Mouse (Mus musculus) hindbrain, embryonic 15.5 days (tissue): ENCODE results near the gene Psmd8. TPM values are rescaled to one million over a fixed set of nuclear protein-coding genes. Genes with fewer than 3 reads are reported as not detected.
"Not testable (repeated sequence)": the region's sequence is repeated elsewhere in the genome, so short reads cannot be mapped to it uniquely, and the experiment has no call there.

ENCODE experiments used
- ATAC-seq: fragments of 200-750 bp; cut with Nextera tagmentation; 2 replicates; pipeline ENCODE4 v1.8.0; 2017; ENCODE audit warnings: low read depth, moderate number of reproducible peaks, moderate TSS enrichment; ENCODE audit not compliant: low FRiP score
- H3K27ac ChIP-seq: fragments of 300-500 bp; sonication (generic); replicated peaks from 2 replicates; pipeline ENCODE4 v1.5.1; 2015; ENCODE audit warnings: mild to moderate bottlenecking, inconsistent platforms
- H3K27me3 ChIP-seq: fragments of 300-500 bp; sonication (generic); 2 replicates; pipeline ENCODE4 v1.6.1; 2015; ENCODE audit warnings: control low read depth, inconsistent platforms
- H3K36me3 ChIP-seq: fragments of 300-500 bp; sonication (generic); 2 replicates; pipeline ENCODE4 v1.6.1; 2015; ENCODE audit warnings: control low read depth, inconsistent platforms
- H3K4me1 ChIP-seq: fragments of 300-500 bp; sonication (generic); replicated peaks from 2 replicates; pipeline ENCODE4 v1.6.1; 2015; ENCODE audit warnings: control low read depth, inconsistent platforms
- H3K4me2 ChIP-seq: fragments of 300-500 bp; sonication (generic); 2 replicates; pipeline ENCODE4 v1.6.1; 2015; ENCODE audit warnings: moderate library complexity, mild to moderate bottlenecking, inconsistent platforms
- H3K4me3 ChIP-seq: fragments of 300-500 bp; sonication (generic); 2 replicates; pipeline ENCODE4 v1.5.1; 2015; ENCODE audit warnings: mild to moderate bottlenecking, inconsistent platforms
- H3K9ac ChIP-seq: fragments of 300-500 bp; sonication (generic); 2 replicates; pipeline ENCODE4 v1.6.1; 2015; ENCODE audit warnings: inconsistent platforms
- H3K9me3 ChIP-seq: fragments of 300-500 bp; sonication (generic); 2 replicates; pipeline ENCODE4 v1.6.1; 2016; ENCODE audit warnings: control low read depth, inconsistent platforms
- WGBS: fragments of 180-500 bp; shearing (Covaris S2); methylation state at CpG from one replicate; pipeline ENCODE4 v1.1.7; 2015; 5-methylcytosine and 5-hydroxymethylcytosine counted together
- polyA plus RNA-seq: library from polyadenylated mRNA; unstranded; fragments of >200 nt; fragmentation: Nextera tagmentation; extraction: Ambion mirVana; gene quantifications from 2 replicates; pipeline ENCODE4 v1.2.1, GENCODE M21; 2015

Gene Psmd8
- polyA plus RNA-seq, 1 experiment from 2014 or later: 274 TPM

DNA sequence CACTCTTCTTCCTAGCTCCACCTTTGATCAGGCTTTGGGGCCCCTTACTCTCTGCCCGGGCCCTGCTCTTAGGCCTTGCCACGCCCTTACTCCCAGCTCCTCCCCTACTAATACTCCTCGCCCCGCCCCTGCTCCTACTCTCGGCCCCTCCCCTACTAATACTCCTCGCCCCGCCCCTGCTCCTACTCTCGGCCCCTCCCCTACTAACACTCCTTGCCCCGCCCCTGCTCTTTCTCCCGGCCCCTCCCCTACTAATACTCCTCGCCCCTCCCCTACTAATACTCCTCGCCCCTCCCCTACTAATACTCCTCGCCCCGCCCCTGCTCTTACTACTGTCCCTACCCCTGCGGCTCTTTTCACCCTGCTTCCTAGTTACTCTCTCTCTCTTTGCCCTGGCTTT lies 30.5 kb upstream of the Psmd8 start:
- peak overlapping the region; percentile 34 for H3K4me3 ChIP-seq
- not testable (repeated sequence) for H3K27ac ChIP-seq, H3K9me3 ChIP-seq, H3K27me3 ChIP-seq, H3K9ac ChIP-seq, H3K36me3 ChIP-seq, ATAC-seq
- peak overlapping the region; percentile 58 for H3K4me2 ChIP-seq
- H3K4me1 ChIP-seq: peaks cover 23% of the 10 kb centered on the region
- 25% methylated on average over 14 of the region's 15 CpGs for WGBS

DNA sequence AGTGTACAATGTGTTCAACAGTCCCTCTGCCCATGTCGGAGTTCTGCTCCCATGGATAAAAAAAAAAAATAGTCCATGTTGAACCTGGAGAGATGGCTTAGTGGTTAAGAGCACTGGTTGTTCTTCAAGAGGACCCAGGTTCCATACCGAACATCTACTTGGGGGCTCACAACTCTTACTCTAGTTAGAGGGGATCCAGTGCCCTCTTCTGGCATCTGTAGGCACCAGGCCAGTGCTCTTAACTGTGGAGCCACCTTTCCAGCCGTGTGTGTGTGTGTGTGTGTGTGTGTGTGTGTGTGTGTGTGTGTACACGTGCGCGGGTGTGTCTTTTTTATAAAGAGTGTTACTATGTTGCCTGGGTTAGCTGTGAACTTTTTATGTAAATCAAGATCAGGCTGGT lies 22.1 kb upstream of the Psmd8 start:
- no peak overlapping the region for H3K27ac ChIP-seq
- ATAC-seq: no peak
- no peak overlapping the region for H3K4me3 ChIP-seq
- WGBS: 75% methylated on average over 6 of the region's 6 CpGs
- H3K36me3 ChIP-seq: no peaks in the 10 kb centered on the region
- no peaks in the 10 kb centered on the region for H3K27me3 ChIP-seq
- H3K9me3 ChIP-seq: no peaks in the 10 kb centered on the region
- H3K9ac ChIP-seq: no peak overlapping the region
- H3K4me2 ChIP-seq: no peak overlapping the region
- H3K4me1 ChIP-seq: no peaks in the 10 kb centered on the region

DNA sequence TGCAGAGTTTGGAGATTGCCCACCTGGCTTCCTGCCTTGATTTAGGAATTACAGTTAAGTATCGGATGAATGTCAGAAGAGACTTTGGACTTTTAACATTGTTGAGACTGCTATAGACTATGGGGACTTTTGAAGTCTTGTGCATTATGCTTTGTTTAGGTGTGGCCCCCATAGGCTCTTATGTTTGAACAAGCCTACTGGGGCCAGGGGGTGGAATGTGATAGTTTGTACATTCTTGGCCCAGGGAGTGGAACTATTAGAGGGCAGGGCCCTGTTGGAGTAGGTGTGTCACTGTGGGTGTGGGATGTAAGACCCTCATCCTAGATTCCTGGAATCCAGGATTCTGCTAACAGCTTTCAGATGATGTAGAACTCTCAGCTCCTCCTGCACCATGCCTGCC lies 13.7 kb upstream of the Psmd8 start:
- not testable (repeated sequence) for H3K4me3 ChIP-seq, H3K27me3 ChIP-seq, H3K9ac ChIP-seq, H3K4me2 ChIP-seq, H3K9me3 ChIP-seq, H3K36me3 ChIP-seq, H3K4me1 ChIP-seq, H3K27ac ChIP-seq, ATAC-seq
- 94% methylated on average over 1 of the region's 1 CpGs for WGBS

DNA sequence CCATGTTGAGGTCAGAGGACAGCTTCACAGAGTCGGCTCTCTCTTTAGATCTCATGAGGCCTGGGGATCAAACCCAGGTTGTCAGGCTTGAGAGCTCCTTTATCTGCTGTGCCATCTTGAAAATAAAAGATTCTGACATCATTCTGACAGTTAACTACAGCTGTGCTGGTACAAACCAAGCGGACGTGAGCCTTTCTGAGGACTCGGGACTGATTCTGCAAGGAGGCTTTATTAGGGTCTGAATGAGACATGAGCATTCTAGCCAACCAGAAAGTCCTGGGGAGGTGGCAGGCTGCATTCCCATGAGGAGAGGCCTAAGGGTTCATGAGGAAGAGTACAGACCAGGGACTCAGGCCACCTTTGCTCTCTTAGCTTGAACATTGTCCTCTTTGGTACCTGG lies 822 bp upstream of the Psmd8 start:
- Histone ChIP-seq H3K27ac (peak overlapping the region; percentile 78; the same call in 1 of the 2 replicates), H3K4me1 (peaks cover 21% of the 10 kb centered on the region), H3K4me2 (peak overlapping the region; percentile 78)
- H3K27me3 ChIP-seq, H3K9ac ChIP-seq, H3K9me3 ChIP-seq, ATAC-seq, H3K36me3 ChIP-seq, H3K4me3 ChIP-seq: not testable (repeated sequence)
- 87% methylated on average over 4 of the region's 4 CpGs for WGBS

DNA sequence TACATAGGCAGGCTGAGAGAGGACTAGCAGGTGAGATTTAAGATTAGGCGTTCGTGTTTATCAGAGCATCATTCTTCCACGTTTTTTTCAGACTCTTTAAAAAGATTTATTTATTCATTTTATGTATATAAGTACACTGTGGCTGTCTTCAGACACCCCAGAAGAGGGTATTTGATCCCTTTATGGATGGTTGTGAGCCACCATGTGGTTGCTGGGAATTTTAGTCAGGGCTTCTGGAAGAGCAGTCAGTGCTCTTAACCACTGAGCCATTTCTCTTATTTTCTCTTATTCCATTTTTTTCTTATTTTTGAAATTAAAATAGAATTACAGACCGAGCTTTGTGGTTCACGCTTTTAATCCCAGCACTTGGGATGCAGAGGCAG lies 344 bp upstream of the Psmd8 start:
- Histone ChIP-seq H3K36me3 (peaks cover 5% of the 10 kb centered on the region), H3K4me2 (peak overlapping the region; percentile 78), H3K9ac (0 out of 2 replicates have a peak overlapping the region, but pooled peaks have one; percentile 17), H3K27me3 (no peaks in the 10 kb centered on the region), H3K9me3 (no peaks in the 10 kb centered on the region), H3K4me3 (peak overlapping the region; percentile 82), H3K4me1 (peaks cover 21% of the 10 kb centered on the region), H3K27ac (peak overlapping the region; percentile 78)
- 41% methylated on average over 5 of the region's 5 CpGs for WGBS
- peak; percentile 16; the same call in 1 of the 2 replicates for ATAC-seq

DNA sequence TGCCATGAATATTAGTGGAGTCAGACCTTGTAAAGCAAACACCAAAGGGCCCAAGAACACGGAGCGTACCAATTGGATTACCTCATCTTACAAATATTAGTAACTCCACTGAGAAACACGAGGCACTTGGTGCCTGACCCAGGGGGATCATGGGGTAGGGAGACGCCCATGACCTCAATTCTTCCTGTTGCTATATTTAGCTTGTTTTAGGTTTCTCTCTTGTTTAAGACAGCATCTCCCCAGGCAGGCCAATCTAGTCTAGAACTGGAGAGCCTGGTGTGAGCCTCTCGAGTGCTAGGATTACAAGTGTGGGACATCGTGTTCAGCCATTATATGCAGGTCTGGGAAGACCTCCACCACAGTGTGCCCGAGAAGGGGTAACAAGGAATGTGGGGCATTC lies 1.2 kb downstream of the Psmd8 start:
- H3K4me1 ChIP-seq: peaks cover 21% of the 10 kb centered on the region
- peak overlapping the region; percentile 82 for H3K4me3 ChIP-seq
- H3K9ac ChIP-seq: peak overlapping the region; percentile 83
- no peak for ATAC-seq
- 63% methylated on average over 7 of the region's 7 CpGs for WGBS
- no peaks in the 10 kb centered on the region for H3K9me3 ChIP-seq
- peaks cover 8% of the 10 kb centered on the region for H3K27me3 ChIP-seq
- H3K36me3 ChIP-seq: peaks cover 20% of the 10 kb centered on the region
- peak overlapping the region; percentile 78 for H3K4me2 ChIP-seq
- H3K27ac ChIP-seq: no peak overlapping the region

DNA sequence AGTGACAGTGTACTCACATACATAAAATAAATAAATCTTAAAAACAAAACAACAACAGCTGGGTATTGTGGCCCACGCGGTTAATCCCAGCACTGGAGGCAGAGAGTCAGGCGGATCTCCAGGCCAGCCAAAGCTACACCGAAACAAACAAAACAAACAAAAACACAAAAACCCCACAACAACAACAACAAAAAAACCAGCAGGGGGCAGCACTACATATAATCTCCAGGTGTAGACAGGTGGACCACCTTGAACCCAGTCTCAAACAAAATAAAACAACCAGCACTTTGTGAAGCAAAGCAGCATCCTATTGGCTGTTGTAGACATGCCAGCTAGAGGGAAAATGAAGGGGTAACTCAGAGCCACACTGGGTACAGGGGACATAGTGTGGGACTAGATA lies 2.4 kb downstream of the Psmd8 start:
- ATAC-seq: no peak
- Histone ChIP-seq H3K27me3 (peaks cover 20% of the 10 kb centered on the region), H3K4me3 (no peak overlapping the region), H3K4me2 (peak overlapping the region; percentile 78; the same call in 1 of the 2 replicates), H3K9ac (no peak overlapping the region), H3K27ac (no peak overlapping the region), H3K9me3 (no peaks in the 10 kb centered on the region), H3K4me1 (peaks cover 21% of the 10 kb centered on the region), H3K36me3 (peaks cover 32% of the 10 kb centered on the region)
- 89% methylated on average over 4 of the region's 4 CpGs for WGBS

DNA sequence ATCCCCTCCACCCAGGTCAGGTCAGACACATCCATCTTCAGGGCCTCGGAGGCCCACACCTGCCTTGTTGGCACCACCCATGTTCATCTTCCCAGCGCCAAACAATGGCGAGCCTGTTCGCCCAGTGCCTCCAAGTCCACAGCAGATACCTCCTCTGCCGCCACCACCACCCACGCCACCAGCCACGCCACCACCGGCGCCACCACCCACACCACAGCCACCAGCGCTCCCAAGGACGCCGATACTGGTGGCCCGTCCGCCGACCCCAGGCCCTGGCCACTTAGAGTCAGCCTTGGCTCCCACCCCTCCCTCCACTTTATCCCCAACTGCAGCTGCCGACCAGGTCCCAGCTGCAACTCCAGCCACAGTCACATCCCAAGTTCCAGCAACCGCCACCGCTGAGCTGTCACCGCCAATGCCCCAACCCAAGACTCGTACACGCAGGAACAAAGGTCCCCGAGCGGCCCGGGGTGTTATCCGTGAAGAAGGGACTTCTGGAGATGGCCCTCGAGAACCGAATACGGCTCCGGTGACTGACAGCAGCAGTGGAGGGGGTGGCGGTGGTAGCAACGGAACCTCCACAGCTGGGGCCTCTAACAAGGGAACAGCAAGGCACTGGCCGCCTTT lies 8.0 kb downstream of the Psmd8 start:
- H3K4me2 ChIP-seq: no peak overlapping the region
- no peaks in the 10 kb centered on the region for H3K9me3 ChIP-seq
- WGBS: 28% methylated on average over 29 of the region's 32 CpGs
- no peak overlapping the region for H3K9ac ChIP-seq
- ATAC-seq: no peak
- H3K27me3 ChIP-seq: peaks cover 42% of the 10 kb centered on the region
- no peak overlapping the region for H3K27ac ChIP-seq
- peaks cover 39% of the 10 kb centered on the region for H3K36me3 ChIP-seq
- peaks cover 30% of the 10 kb centered on the region for H3K4me1 ChIP-seq
- no peak overlapping the region for H3K4me3 ChIP-seq

DNA sequence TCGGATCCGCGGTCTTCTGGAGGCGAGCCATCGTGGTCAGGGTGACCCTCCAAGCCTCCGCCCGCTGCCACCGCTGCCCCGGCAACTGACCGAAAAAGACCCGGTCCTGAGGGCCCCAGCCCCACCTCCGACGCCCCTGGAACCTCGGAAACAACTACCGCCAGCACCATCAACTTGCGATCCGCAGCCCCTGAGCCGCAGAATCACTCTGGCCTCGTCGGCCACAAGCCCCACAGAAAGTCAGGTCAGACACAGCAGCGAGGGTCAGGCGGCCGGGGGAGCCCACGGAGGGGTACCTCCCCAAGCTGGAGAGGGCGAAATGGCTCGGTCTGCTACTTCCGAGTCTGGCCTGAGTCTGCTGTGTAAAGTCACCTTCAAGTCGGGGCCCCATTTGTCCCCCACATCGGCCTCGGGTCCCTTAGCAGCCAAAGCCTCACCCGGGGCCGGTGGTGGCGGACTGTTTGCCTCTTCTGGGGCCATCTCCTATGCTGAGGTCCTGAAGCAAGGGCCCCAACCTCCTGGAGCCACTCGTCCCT lies 8.9 kb downstream of the Psmd8 start:
- Histone ChIP-seq H3K4me1 (peaks cover 34% of the 10 kb centered on the region), H3K27ac (no peak overlapping the region), H3K9ac (peak overlapping the region; percentile 20; the same call in 1 of the 2 replicates), H3K36me3 (peaks cover 39% of the 10 kb centered on the region), H3K4me2 (peak overlapping the region; percentile 65), H3K4me3 (peak overlapping the region; percentile 81), H3K9me3 (no peaks in the 10 kb centered on the region), H3K27me3 (peaks cover 42% of the 10 kb centered on the region)
- no peak for ATAC-seq
- WGBS: 6% methylated on average over 34 of the region's 34 CpGs

DNA sequence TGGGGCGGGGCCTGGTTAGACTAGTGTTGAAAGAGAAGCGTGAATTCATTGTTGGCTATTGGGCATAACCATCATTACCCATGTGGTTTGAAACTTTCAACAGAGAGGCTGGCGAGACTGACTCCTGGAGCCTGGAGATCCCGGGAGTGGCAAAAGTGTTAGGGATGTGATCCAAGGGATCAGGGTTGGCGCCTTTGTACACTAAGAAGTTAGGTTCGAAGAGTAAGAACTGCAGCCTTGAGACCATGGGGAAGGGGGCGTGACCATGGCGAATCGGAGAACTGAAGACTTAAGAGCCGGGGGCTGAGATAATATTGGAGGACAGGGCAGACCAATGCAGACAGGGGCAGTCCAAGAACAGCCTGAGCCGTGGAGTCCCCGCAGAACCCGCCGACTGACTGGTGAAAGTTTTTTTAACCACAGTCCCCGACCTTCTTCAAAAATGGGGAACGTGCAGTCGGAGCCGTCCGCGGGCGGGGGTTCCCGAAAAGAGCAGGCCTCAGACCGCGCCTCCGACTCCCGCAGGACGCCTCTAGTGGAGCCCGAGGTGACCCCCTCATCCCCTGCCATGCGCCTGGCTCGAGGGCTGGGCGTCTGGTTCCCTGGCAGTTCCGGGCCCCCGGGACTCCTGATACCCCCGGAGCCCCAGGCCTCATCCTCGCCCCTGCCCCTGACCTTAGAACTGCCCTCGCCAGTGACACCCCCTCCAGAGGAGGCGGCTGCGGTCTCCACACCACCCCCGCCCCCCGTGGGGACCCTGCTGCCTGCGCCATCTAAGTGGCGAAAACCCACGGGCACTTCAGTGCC lies 9.5 kb downstream of the Psmd8 start:
- H3K4me3 ChIP-seq: peak overlapping the region; percentile 81
- peak overlapping the region; percentile 20; the same call in 1 of the 2 replicates for H3K9ac ChIP-seq
- no peak for ATAC-seq
- WGBS: under 1% methylated on average over 43 of the region's 43 CpGs
- peak overlapping the region; percentile 65 for H3K4me2 ChIP-seq
- peaks cover 35% of the 10 kb centered on the region for H3K36me3 ChIP-seq
- H3K27me3 ChIP-seq: peaks cover 42% of the 10 kb centered on the region
- H3K27ac ChIP-seq: no peak overlapping the region
- peaks cover 34% of the 10 kb centered on the region for H3K4me1 ChIP-seq
- H3K9me3 ChIP-seq: no peaks in the 10 kb centered on the region

DNA sequence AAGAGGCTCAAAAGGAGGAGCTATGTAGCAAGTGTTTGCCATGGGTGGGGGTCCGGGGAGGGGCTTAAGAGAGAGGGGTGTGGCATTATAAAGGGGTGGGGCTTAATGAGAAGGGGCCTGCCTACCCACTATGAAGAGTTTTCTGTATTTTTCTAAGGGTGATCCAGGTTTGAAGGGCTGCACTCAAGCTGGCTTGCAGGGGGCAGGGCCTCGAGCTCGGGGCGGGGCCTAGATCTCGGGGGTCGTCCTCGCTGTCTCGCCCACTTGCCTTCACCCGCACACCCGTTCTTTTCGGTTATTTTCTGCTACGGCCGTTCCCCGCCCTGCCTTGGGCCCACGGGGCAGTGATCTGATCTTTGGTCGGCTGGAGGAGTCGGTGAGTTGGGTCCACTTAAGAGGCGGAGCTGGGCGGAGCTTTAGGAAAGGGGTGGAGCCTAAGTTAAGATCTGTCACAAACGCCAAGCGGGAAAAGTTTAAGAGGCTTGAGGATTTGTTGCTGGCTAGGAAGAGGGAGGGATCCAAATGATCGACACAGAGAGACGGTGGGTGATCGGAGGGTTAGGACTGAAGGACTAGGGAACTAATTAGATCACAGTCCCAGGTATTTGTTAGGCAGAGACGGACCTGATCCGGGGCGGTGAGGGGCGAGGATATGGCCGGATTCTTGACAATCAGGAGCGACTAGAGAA lies 10.3 kb downstream of the Psmd8 start, which contains the start of the genes Ggn and Spred3:
Gene Ggn (plus strand): TSS at position 145 of the 689 bp plus-strand sequence.
Gene Spred3 (minus strand): TSS at position 346 of the 689 bp plus-strand sequence.
- Histone ChIP-seq H3K36me3 (peaks cover 27% of the 10 kb centered on the region), H3K4me1 (peaks cover 34% of the 10 kb centered on the region), H3K9me3 (no peaks in the 10 kb centered on the region), H3K27ac (peak within 1 kb of the TSS; percentile 91), H3K4me2 (peak within 1 kb of the TSS; percentile 65), H3K27me3 (peaks cover 42% of the 10 kb centered on the region), H3K9ac (peak within 1 kb of the TSS; percentile 68), H3K4me3 (peak within 1 kb of the TSS; percentile 81)
- under 1% methylated on average over 30 of the region's 30 CpGs for WGBS
- ATAC-seq: peak; percentile 76
